Mouse (Mus musculus) myocyte (in vitro differentiated cells): ENCODE results near the gene Tmem247.

ENCODE experiments used
- E2F4 ChIP-seq: IDR thresholded peaks from one replicate; pipeline ENCODE4 v1.6.1; 2011; ENCODE audit warnings: mild to moderate bottlenecking, control low read depth, moderate library complexity; ENCODE audit not compliant: insufficient read depth
- MAX ChIP-seq: IDR thresholded peaks from one replicate; pipeline ENCODE4 v1.6.1; 2011; ENCODE audit warnings: low read depth, mild to moderate bottlenecking, control low read depth
- MYOD1 ChIP-seq, 3 experiments: IDR thresholded peaks; one replicate each; pipeline ENCODE4 v1.6.1; 2011; ENCODE audit warnings: control low read depth in 2 of 3, low read depth in 2 of 3, mild to moderate bottlenecking in 2 of 3, moderate library complexity in 1 of 3; ENCODE audit not compliant: insufficient read length in 2 of 3, control insufficient read depth in 1 of 3
- MYOG ChIP-seq, 3 experiments: IDR thresholded peaks; one replicate each; pipeline ENCODE4 v1.6.1; 2011; ENCODE audit warnings: control low read depth in 2 of 3, low read depth in 2 of 3, mild to moderate bottlenecking in 2 of 3; ENCODE audit not compliant: insufficient read length in 2 of 3, control insufficient read depth in 1 of 3, insufficient read depth in 1 of 3
- POLR2A ChIP-seq: IDR thresholded peaks from one replicate; pipeline ENCODE4 v1.6.1; 2011; ENCODE audit warnings: low read depth, mild to moderate bottlenecking, control low read depth, moderate library complexity; ENCODE audit not compliant: insufficient read length
- POLR2AphosphoS2 ChIP-seq: IDR thresholded peaks from one replicate; pipeline ENCODE4 v1.6.1; 2011; ENCODE audit warnings: low read depth, control low read depth; ENCODE audit not compliant: insufficient read length
- SRF ChIP-seq: IDR thresholded peaks from one replicate; pipeline ENCODE4 v1.6.1; 2011; ENCODE audit warnings: low read depth; ENCODE audit not compliant: control insufficient read depth, insufficient read length
- TCF12 ChIP-seq: IDR thresholded peaks from one replicate; pipeline ENCODE4 v1.6.1; 2011; ENCODE audit warnings: mild to moderate bottlenecking, control low read depth; ENCODE audit not compliant: poor library complexity, insufficient read depth, severe bottlenecking
- USF1 ChIP-seq: IDR thresholded peaks from one replicate; pipeline ENCODE4 v1.6.1; 2011; ENCODE audit warnings: low read depth, mild to moderate bottlenecking, control low read depth, moderate library complexity

GRCm38 (mm10) chr17:86963586-86963902 is 46.4 kb downstream of the Tmem247 start:
- TF ChIP-seq TCF12: no peak
- peak; percentile 24 for TF ChIP-seq POLR2A
- TF ChIP-seq MYOD1 (IDR thresholded peaks at IDR 0.05; ENCODE audit: control insufficient read depth in 1 of 3, insufficient read length in 2 of 3, low read depth in 2 of 3): peak in 1 of 3 experiments; percentile 3
- no peak for TF ChIP-seq MYOG (IDR thresholded peaks at IDR 0.05; ENCODE audit: control insufficient read depth in 1 of 3, insufficient read depth in 1 of 3, insufficient read length in 2 of 3, low read depth in 2 of 3)
- peak; percentile 70 for TF ChIP-seq POLR2AphosphoS2
- TF ChIP-seq MAX: no peak
- no peak for TF ChIP-seq E2F4
- no peak for TF ChIP-seq USF1
- TF ChIP-seq SRF: no peak
